Mouse (Mus musculus) brain, embryonic 14.5 days (tissue): ENCODE measurements at regions not wholly inside any gene's neighbourhood (a gene's known extent, or its start where the extent isn't known, plus 50 kb on each side); places are given as distances from the start of the nearest gene placed in this dataset.

Experiments used
- DNase-seq: peaks from one replicate; pipeline ENCODE4 v3.0.0-alpha.2; 2011; ENCODE audit warnings: low read depth
- CTCF ChIP-seq: fragments of 200-500 bp; IDR thresholded peaks from 2 replicates; pipeline ENCODE4 v1.5.1; 2012; ENCODE audit warnings: inconsistent platforms, mild to moderate bottlenecking, moderate library complexity, borderline replicate concordance; ENCODE audit not compliant: insufficient read depth, insufficient read length; ENCODE audit errors: extremely low read depth
- POLR2A ChIP-seq: fragments of 200-500 bp; IDR thresholded peaks from 2 replicates; pipeline ENCODE4 v1.6.1; 2012; ENCODE audit warnings: mild to moderate bottlenecking, inconsistent platforms, borderline replicate concordance; ENCODE audit not compliant: poor library complexity, insufficient read depth, insufficient read length, severe bottlenecking; ENCODE audit errors: extremely low read depth

GRCm38 (mm10) chr15:41154551-41155151 lies 1020.5 kb downstream of the 9330182O14Rik start:
- DNase-seq, result peak; percentile 75

GRCm38 (mm10) chr15:41155169-41155638 lies 1021.0 kb downstream of the 9330182O14Rik start:
- TF ChIP-seq POLR2A (no peak), CTCF (no peak)
- peak; percentile 78 for DNase-seq

More at GRCm38 (mm10) chr15:41154551-41155151, 1020.5 kb downstream of the 9330182O14Rik start:
- TF ChIP-seq CTCF (no peak), POLR2A (no peak)

GRCm38 (mm10) chr15:41157802-41158201 lies 1023.6 kb downstream of the 9330182O14Rik start:
- TF ChIP-seq POLR2A (no peak), CTCF (no peak)
- no peak for DNase-seq

DNA sequence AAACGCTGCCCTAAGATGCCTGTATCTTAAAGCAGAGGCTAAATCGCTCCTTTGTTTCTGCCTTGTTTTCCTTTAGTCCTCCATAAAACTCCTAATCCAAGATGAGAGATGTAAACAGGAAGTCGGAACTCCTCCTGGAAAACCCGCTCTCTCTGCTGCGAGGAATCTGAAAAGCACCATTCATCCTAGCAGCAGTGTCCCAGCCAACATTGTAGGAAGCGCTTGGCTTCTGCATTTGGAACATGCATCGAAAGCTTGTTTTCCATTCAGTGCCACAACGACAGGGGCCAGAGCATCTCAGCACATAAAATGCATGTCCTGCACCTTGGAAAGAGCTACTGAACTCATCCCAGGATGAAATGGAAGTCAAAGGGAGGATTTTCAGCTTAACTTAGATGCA lies 1028.1 kb downstream of the 9330182O14Rik start:
- peak; percentile 46 for DNase-seq
- TF ChIP-seq POLR2A, result no peak
- TF ChIP-seq CTCF, result no peak

GRCm38 (mm10) chr15:41162793-41163192 lies 1028.6 kb downstream of the 9330182O14Rik start:
- peak; percentile 83 for DNase-seq
- TF ChIP-seq CTCF (peak; percentile 79; the same call in 1 of the 2 replicates), POLR2A (no peak)

GRCm38 (mm10) chr15:41163643-41164358 lies 1029.6 kb downstream of the 9330182O14Rik start:
- no peak for TF ChIP-seq POLR2A
- 0 out of 2 replicates have a peak, but pooled peaks have one; percentile 17 for TF ChIP-seq CTCF
- DNase-seq, result peak; percentile 87

DNA sequence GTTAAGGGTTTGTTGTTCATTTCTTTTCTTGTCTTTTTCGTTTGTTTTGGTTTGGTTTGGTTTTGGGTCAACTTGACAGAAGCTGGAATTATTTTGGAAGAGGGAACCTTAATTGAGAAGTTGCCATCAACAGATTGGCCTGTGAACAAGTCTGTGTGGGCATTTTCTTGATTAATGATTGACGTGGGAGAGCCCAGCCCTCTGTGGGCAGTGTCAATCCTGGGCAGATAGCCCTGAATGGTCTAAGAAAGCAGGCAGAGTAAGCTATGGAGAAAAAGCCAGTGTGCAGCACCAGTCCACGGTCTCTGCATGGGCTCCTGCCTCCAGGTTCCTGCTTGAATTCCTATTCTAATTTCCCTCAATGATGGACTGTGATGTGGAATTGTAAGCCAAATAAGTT lies 1031.4 kb downstream of the 9330182O14Rik start:
- DNase-seq, result no peak
- no peak for TF ChIP-seq POLR2A
- no peak for TF ChIP-seq CTCF

DNA sequence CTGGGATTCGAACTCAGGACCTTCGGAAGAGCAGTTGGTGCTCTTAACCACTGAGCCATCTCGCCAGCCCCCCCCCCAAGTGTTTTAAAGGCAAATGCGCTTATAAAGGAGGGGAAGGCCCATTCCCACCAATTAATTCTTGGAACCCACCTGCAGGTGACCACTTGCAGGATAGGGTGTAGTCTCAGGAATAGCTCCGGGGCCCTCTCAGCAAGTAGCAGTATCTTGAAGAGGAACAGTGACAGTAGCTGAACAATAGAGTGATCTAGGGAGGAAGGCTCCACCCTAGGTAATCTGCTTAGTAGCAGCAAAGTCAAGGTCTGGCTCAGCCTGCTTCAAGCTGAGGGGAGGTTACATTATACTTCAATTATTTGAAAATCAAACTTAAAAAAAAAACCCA lies 1056.6 kb downstream of the 9330182O14Rik start:
- DNase-seq, result no peak
- TF ChIP-seq POLR2A, result no peak
- no peak for TF ChIP-seq CTCF

- TF ChIP-seq CTCF (peak; percentile 59; the same call in 1 of the 2 replicates), POLR2A (no peak)
- peak; percentile 75 for DNase-seq
These were observed 1059.1 kb downstream of the 9330182O14Rik start for GRCm38 (mm10) chr15:41193240-41193639.

GRCm38 (mm10) chr15:41223801-41224200 lies 1089.6 kb downstream of the 9330182O14Rik start:
- no peak for DNase-seq
- no peak for TF ChIP-seq CTCF
- TF ChIP-seq POLR2A, result no peak

DNA sequence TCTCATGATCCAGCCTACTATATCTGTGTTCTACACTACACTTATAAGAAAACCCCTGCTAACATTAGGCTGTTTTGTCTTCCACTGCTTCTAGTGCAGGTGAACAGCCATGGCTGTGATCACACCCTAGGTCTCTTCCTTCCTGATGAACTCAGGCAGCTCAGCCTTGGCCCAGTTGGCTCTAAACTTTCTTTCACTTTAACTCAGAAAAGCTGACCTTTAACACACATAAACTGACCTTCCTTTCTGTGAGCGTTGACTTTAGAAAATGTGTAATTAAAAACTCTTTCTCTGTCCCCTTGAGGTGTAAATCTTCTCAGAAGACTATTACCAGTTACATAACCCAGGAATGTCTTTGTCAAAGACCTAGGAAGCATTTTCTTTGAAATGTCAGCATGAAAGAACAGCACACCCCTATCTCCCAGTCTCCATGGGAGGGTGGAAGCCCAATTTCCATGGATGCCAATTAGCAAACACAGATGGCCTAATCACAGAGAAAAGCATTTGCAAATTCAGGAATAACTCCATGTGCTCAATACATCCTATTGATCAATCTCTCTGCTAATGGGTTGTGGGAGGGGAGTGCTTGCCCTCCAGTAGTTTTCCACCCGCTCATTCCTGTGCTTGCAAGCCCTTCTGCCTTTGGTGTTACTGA lies 1098.4 kb downstream of the 9330182O14Rik start:
- TF ChIP-seq CTCF (no peak), POLR2A (no peak)

More for the DNA sequence above, 1098.4 kb downstream of the 9330182O14Rik start:
- peak; percentile 5 for DNase-seq
